Mouse (Mus musculus) splenic B cell, adult 2 months (primary cell): ENCODE data around the gene Rasgrp3.
A peak's percentile ranks its signal among the peaks of the same experiment; 100 is the strongest.

ENCODE experiments used
- DNase-seq: peaks from one replicate; pipeline ENCODE4 v3.0.0-alpha.2; 2011; ENCODE audit warnings: low read depth, low spot score
- H3K27me3 ChIP-seq: 2 replicates; pipeline ENCODE4 v1.6.1; 2012; ENCODE audit warnings: mild to moderate bottlenecking, low read length, moderate library complexity, mixed read lengths; ENCODE audit not compliant: control insufficient read depth, poor library complexity, insufficient read depth, severe bottlenecking
- H3K36me3 ChIP-seq: 2 replicates; pipeline ENCODE4 v1.6.1; 2012; ENCODE audit warnings: mild to moderate bottlenecking, low read length, moderate library complexity, mixed read lengths; ENCODE audit not compliant: control insufficient read depth, poor library complexity, insufficient read depth, severe bottlenecking

The Rasgrp3 gene

GRCm38 (mm10) chr17:75435599-75435998, at the start of gene Rasgrp3:
Gene Rasgrp3 (plus strand): TSS chr17:75435896.
- Histone ChIP-seq H3K27me3 (no peaks in the 10 kb centered on the region), H3K36me3 (no peaks in the 10 kb centered on the region)
- peak; percentile 29 for DNase-seq

DNA sequence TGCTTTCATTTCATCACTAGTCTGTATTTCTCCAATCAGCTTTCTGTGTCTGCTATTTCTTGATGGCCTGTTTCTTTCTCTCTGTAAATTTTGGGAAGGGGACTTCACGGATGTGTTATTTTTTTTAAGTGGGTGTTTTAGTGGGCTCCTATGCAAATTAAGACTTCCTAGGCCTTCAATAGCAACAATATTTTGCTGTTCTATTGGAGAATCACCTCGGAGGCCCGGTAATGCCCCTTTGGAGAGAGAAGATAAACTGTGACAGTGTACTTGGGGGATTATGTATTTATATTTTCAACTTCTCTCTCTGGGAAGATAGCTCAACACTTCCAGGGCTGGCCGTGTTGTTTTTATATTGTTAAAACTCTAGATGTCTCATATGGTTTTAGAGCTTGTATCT, 47.3 kb upstream of the Rasgrp3 start:
- Histone ChIP-seq H3K27me3 (no peaks in the 10 kb centered on the region), H3K36me3 (no peaks in the 10 kb centered on the region)
- DNase-seq = no peak

DNA sequence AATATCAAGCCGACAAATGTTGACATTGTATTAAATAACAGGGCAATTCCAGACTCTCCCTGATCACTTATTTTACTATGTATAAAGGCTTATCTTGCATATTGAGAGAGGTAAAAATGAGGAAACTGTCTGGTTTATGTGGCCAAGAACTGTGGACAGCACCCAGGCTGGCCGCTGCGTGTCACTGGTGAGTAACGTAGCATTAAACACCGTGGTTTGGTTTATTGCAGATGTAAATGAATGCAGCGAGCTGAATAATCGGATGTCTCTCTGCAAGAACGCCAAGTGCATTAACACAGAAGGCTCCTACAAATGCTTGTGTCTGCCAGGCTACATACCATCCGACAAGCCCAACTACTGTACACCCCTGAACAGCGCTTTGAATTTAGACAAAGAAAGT, 45.6 kb upstream of the Rasgrp3 start:
- H3K27me3 ChIP-seq = no peaks in the 10 kb centered on the region
- DNase-seq = peak; percentile 55
- no peaks in the 10 kb centered on the region for H3K36me3 ChIP-seq

DNA sequence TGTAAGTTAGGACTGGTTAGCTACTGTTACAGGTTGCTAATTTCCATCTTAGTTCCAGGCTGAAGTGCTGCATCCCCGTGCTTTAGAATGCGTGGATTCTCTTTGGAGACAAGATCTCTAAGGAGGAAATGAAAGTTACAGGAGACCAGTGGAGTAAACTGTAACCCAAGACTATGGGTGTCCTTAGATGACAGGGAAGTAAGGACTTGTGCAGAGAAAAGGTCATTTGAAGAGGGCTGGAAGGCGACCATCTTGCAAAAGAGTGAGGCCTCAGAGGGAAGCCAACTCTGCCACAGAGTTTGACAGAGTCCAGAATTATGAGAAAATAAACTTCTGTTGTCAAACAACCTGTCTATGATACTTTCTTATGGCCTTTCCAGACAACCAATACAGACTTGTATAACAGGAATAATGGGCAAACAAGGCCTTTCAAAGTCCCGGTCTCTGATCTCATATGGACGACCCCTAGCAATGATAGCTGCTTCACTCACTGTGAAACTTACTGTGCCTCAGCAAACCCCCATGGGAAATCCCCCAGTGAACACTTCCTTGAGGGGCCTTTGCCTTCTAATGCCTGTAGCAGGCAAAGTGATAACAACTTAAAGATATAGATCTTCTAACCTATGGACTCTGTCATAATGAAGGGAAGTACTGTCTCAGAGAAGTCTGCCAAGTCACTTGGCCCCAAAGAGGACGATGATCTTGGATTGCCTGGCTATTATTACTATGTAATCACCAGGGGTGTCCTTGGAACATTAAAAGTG, 44.1 kb upstream of the Rasgrp3 start:
- no peaks in the 10 kb centered on the region for H3K27me3 ChIP-seq
- no peaks in the 10 kb centered on the region for H3K36me3 ChIP-seq
- peak; percentile 17 for DNase-seq

GRCm38 (mm10) chr17:75406405-75406804, 29.3 kb upstream of the Rasgrp3 start:
- no peaks in the 10 kb centered on the region for H3K36me3 ChIP-seq
- no peaks in the 10 kb centered on the region for H3K27me3 ChIP-seq
- peak; percentile 54 for DNase-seq

DNA sequence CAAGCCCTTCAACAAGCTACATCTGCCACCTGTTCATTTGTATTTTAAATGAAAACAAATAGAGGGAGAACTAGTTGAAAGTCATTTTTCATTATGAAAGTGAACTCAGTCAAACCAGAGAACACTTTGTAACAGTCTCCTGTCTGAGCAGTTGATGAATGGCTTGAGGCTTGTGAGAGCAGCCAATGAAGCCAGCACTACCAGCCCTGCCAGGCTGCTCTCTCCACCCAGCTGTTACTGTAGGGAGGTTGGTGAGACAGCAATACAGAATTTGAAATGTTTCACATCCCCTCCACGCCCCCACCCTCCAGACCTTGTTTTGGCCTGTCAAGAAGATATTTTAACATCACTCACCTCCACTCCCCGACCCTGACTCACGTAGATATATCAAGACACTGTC, 18.8 kb upstream of the Rasgrp3 start:
- no peaks in the 10 kb centered on the region for H3K36me3 ChIP-seq
- no peak for DNase-seq
- H3K27me3 ChIP-seq = no peaks in the 10 kb centered on the region

DNA sequence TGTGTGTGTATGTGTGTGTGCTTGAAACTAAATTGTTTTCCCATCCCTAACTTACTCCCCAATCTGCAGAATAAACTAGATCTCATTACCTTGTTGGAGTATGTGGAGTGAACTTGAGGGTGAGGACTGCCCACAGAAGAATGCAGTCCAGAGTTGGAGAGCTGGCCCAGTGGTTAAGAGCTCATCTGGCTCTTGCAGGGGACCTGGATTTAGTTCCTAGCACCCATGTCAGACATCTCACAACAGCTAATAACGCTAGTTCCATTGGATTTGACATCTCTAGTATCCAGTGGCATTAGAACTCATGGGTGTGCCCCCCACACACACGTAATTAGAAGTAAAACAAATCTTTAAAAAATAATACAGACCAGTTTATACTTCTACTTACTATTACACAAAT, 1.5 kb upstream of the Rasgrp3 start:
- Histone ChIP-seq H3K27me3 (no peaks in the 10 kb centered on the region), H3K36me3 (no peaks in the 10 kb centered on the region)
- DNase-seq = no peak

DNA sequence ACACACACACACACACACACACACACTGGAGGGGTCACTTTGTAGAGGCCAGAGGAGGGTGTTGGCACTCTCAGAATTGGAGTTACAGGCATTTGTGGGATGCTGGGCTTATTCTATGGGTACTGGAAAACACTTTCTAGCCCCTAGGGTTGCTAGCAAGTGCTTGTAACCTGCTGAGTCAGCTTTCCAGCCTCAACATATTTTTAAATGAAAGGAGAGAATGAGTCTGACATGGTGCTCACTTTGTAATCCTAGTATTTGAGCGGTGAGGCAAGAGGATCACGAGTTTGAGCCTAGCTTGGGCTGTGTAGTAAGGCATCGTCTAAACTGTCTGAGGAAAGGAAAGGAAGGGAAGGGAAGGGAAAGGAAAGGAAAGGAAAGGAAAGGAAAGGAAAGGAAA, 825 bp upstream of the Rasgrp3 start:
- H3K36me3 ChIP-seq = no peaks in the 10 kb centered on the region
- DNase-seq = no peak
- no peaks in the 10 kb centered on the region for H3K27me3 ChIP-seq

GRCm38 (mm10) chr17:75436095-75436494, 399 bp downstream of the Rasgrp3 start:
- no peaks in the 10 kb centered on the region for H3K36me3 ChIP-seq
- peak; percentile 48 for DNase-seq
- no peaks in the 10 kb centered on the region for H3K27me3 ChIP-seq

DNA sequence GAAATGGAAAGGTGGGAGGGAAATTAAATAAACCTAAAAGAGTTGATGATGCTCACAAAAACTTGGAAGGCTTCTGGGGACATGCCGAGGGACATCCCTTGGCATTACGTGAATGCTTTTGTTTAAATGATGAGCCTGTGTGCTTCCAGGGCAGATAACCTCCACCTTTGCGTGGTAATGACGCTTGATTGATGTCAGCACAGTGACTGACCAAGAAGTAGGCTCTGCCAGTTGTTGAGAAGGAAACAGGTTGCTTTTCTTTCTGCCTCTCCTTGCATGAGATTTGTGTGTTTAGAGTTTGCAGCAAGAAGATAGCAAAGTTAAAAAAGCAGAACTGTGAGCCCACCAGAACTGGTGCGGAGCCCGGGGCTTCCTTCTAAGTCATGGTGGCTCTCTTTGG, 1.1 kb downstream of the Rasgrp3 start:
- no peaks in the 10 kb centered on the region for H3K27me3 ChIP-seq
- no peaks in the 10 kb centered on the region for H3K36me3 ChIP-seq
- DNase-seq = peak; percentile 47

DNA sequence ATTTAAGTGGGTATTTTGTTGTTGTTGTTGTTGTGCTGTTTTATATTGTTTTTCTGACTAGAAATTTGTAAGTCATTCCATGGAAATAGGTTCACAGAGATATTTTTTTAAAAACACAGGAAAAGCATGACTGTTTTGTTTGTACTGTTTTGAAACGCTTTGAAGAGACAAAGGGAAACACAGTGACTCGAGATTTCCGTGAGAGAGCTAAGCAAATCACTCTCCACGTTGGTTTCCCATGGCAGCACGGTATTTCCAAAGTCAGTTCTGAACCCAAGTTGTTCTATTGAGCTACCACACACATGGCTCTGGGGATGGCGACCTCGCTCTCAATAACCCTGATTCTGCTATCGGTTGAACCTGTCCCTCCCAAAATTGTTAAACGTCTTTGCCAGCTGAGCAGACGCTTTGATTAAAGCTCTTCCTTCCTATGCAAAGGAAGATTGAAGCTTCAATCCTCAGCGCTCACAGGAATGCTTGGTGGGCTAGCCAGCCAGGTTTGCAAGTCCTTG, 1.6 kb downstream of the Rasgrp3 start:
- peak; percentile 24 for DNase-seq
- H3K36me3 ChIP-seq = no peaks in the 10 kb centered on the region
- H3K27me3 ChIP-seq = no peaks in the 10 kb centered on the region

DNA sequence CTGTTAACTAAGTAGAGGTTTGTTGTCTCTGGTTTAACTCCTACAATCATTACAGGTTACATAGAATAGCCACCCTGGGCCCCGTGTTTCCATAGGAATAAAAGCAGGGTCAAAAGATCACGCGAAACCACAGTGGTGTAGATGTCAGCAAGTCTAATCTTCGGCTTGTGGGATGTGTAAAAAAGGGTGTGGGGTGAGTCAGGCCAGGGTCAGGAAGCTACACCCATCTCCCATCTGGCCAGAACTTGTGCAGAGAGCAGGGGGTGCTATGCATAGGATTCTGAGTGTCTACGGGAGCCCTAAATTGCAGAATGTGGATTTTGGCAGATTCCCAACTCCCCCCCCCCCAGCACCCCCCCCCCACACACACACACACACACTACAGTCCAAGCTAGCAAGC, 2.5 kb downstream of the Rasgrp3 start:
- DNase-seq = no peak
- Histone ChIP-seq H3K36me3 (no peaks in the 10 kb centered on the region), H3K27me3 (no peaks in the 10 kb centered on the region)

- no peaks in the 10 kb centered on the region for H3K27me3 ChIP-seq
- no peaks in the 10 kb centered on the region for H3K36me3 ChIP-seq
- DNase-seq = no peak
Measured at GRCm38 (mm10) chr17:75439062-75439461, 3.4 kb downstream of the Rasgrp3 start.

- Histone ChIP-seq H3K27me3 (no peaks in the 10 kb centered on the region), H3K36me3 (no peaks in the 10 kb centered on the region)
- peak; percentile 41 for DNase-seq
Measured at GRCm38 (mm10) chr17:75440619-75441018, 4.9 kb downstream of the Rasgrp3 start.

DNA sequence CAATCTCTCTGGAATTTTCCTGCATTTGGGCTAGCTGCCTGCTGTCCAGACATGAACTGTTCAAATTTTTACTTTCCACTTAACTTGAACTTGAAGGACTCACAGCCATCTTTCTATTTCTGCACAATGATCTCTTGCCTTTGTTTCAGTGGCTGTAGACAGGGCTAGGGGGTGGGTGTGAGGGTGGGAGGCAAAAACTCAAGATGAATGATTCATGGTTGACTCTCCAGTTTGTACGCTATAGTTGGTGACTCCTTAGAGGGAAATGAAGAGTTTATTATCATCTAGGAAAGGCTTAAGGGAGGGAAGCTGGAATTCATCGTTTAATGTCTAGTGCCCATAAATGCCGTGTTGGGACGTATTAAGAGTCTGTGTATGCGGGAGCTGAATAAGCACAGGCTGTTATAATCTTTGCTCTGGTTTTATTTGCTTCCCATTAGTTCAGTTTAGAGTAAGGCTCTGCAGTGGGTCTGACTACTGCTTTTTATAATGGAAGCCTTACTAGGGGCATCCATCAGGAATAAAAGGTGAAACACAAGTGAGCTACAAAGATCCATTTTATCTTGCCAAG, 5.6 kb downstream of the Rasgrp3 start:
- DNase-seq = no peak
- H3K27me3 ChIP-seq = no peaks in the 10 kb centered on the region
- no peaks in the 10 kb centered on the region for H3K36me3 ChIP-seq
